Mouse (Mus musculus) brain, embryonic 14.5 days (tissue): ENCODE results near the gene Tmpo.

Source experiments
- CTCF ChIP-seq: fragments of 200-500 bp; IDR thresholded peaks from 2 replicates; pipeline ENCODE4 v1.5.1; 2012; ENCODE audit warnings: inconsistent platforms, mild to moderate bottlenecking, moderate library complexity, borderline replicate concordance; ENCODE audit not compliant: insufficient read depth, insufficient read length; ENCODE audit errors: extremely low read depth
- POLR2A ChIP-seq: fragments of 200-500 bp; IDR thresholded peaks from 2 replicates; pipeline ENCODE4 v1.6.1; 2012; ENCODE audit warnings: mild to moderate bottlenecking, inconsistent platforms, borderline replicate concordance; ENCODE audit not compliant: poor library complexity, insufficient read depth, insufficient read length, severe bottlenecking; ENCODE audit errors: extremely low read depth

GRCm38 (mm10) chr10:91208461-91208860 is 27.3 kb upstream of the Tmpo start:
- TF ChIP-seq POLR2A = no peak
- no peak for TF ChIP-seq CTCF
